Mouse (Mus musculus) cerebellum, postnatal 25 days (tissue): ENCODE results near the gene Gapdhs.
A peak's percentile ranks its signal among the peaks of the same experiment; 100 is the strongest.
"Not testable (repeated sequence)": the region's sequence is repeated elsewhere in the genome, so short reads cannot be mapped to it uniquely, and the experiment has no call there.

Experiments used
- DNase-seq, 2 experiments: peaks; one replicate each; pipeline ENCODE4 v3.0.0; 2021; ENCODE audit warnings: mixed read lengths in 2 of 2

The Gapdhs gene

DNA sequence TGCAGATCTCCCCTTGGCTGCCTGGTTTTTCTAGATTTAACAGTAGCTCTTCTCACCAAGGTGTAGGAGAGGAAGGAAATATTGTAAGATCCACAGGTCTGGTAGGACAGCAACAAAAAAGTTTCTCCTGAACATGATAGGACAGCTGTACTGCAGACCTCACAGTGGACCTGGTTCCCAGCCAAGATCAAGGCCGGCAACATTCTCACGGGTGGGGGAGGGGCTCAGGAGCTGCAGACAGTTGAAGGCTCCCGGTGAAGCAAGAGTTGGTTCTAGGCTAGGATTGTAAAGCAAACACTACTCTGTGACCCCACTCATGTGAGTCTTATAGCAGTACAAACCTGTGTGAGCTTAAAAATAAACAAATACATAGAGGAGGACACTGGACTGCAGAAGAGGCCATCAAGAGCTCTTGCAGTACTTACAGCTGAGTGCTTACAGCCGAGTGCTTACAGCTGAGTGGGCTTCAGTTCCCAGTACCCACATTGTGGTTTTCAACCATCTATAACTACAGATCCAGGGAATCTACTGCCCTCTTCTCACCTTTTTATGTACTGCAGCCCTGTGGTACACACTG lies 629 bp upstream of the Gapdhs start:
- no peak for DNase-seq

- not testable (repeated sequence) for DNase-seq
Observed at GRCm38 (mm10) chr7:30742570-30742969, 911 bp downstream of the Gapdhs start.

DNA sequence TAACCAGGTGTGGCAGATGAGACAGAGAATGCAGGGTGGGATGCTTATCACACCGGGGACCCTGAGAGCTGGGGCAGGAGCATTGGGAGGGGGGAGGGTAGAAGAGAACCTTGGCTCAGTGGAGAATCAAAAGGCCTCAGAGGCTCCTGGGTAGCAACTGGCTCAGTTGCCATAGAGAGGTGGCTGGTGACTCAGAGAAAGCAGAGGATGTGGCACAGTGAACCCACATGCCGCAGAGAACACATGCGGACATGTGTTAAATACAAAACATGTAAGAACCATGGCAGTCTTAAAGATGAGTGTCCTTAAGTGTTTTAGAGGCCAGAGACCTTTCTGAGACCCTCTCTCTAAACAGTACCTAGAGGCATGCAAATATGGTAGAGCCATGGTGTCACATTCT lies 7.3 kb downstream of the Gapdhs start:
- no peak for DNase-seq

DNA sequence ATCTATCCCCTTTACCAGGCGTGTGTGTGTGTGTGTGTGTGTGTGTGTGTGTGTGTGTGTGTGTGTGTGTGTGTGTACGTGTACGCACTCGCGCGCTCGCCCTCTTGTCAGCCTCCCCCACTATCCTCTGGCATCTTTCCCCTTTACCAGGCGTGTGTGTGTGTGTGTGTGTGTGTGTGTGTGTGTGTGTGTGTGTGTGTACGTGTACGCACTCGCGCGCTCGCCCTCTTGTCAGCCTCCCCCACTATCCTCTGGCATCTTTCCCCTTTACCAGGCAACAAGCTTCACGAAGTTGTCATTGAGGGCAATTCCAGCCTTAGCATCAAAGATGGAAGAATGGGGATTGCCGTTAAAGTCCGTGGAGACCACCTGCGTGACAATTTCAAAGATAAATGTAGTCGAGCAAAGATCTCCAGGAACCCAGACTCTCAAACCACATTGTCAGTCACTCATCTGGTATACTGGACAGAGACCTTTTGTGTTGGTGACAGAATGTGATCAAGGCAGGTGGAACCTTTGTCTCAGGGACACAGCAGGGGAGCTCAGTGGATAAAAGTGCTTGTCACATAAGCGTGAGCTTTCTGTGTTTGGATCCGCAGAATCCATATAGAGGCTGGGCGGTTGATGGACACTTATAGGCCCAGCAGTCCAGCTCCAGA lies 13.3 kb downstream of the Gapdhs start:
- DNase-seq = peak; percentile 27 to 39

DNA sequence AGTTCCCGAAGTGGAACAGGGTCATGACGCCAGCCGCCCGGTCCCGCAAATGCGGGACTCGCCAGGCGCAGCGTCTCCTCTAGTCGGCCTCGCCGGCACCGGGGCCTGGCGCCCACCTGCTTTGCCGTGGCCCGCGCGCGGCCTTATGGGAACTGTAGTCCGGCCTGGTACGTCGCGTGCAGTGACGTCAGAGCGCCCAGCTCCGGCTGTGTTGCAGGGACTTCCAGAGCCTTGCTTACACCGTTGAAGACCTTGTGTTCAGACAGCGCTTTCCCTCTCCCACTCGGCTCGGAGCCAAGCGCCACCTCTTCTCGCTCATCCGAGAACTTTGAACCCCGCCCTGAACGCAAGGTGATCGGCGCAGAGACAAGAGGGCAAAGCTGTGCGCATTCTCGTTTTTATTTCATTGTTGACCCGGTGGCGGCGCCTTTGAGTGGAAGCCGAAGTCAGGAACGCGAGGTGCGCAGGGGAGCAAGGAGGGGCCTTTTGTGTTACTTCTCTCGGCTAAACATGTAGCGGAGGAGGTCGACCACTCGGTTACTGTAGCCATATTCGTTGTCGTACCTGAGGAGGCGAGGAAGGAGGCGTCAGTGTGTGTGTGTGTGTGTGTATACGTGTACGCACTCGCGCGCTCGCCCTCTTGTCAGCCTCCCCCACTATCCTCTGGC lies 14.0 kb downstream of the Gapdhs start, which contains the start of gene Tmem147:
TSS of gene Tmem147 (minus strand) at position 145 of the 668 bp plus-strand sequence.
- peak; percentile 99 for DNase-seq

DNA sequence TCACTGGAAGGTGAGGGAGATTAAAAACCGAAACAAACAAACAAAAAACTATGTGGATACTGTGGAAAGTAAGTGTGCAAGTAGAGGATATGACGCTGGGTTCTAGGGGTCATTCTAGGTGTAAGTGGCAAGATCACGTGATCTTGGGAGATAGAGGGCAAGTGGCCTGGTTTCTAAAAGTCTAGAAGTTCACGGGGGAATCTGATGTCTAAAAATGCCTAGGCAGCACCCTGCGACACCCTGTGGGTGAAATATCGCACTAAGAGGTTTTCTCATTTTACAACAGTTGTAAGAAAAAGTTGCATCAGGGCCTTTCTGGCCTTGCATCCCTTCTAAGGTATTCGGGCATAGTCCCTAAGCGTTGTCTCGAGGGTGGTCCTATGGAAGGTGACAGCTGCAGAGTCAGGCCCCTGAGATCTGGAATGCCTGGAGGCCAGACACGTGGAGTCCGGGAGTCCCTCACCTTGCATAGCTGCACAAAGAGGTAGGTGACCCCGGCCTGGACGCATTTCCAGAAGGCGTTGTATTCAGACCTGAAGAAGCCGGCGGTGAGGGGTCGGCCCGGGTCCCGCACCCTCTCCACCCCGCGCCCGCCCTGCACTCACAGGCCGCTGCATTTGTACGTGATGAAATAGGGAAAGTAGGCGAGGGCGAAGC lies 14.6 kb downstream of the Gapdhs start:
- no peak for DNase-seq

GRCm38 (mm10) chr7:30728214-30728613 lies 15.3 kb downstream of the Gapdhs start:
- no peak for DNase-seq

DNA sequence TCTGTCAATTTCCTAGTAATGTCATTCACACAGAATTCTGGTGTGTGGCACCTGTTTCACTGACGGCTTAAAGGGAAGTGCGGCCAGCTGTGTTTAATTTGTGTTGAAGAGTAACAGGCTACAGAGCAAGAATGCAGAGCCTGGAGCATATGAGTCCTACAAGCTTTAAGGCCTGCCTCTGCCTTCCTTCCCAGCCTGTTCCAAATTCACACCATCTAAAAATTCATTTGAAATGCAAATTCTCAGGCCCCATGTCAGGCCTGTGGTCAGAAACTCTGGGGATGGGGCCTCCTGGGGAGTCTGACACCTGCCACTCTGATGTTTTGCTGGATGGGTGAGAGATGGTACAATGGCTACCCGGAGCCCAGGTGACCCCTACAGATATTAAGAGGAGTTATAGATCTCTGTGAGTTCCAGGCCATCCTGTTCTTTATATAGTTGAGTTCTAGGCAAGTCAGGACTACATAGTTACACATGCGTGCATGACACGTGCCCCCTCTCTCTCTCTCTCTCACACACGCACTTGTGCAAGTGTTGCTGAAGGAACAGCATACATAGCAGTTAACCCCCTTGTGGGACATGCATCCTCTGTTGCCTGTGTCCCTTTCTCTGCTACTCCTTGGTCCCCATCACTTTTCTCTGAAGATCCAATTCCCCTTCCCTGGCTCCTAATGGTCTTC lies 20.1 kb downstream of the Gapdhs start:
- no peak for DNase-seq

GRCm38 (mm10) chr7:30721286-30721685 lies 22.2 kb downstream of the Gapdhs start:
- DNase-seq = peak in 1 of 2 experiments; percentile 59

- no peak for DNase-seq
Observed at GRCm38 (mm10) chr7:30719669-30720068, 23.8 kb downstream of the Gapdhs start.

DNA sequence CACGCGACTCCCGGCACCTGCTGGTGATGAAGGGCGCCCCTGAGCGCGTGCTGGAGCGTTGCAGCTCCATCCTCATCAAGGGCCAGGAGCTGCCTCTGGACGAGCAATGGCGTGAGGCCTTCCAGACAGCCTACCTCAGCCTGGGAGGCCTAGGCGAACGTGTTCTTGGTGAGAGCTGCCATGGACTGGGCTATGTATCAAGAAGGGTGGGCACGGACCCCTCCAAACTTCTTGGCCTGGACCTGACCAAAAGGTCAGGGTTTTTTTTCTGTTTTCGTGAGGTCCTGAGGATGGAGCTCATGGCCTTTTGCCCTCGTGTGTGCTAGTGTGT lies 25.8 kb downstream of the Gapdhs start:
- no peak for DNase-seq

GRCm38 (mm10) chr7:30717006-30717715 lies 26.3 kb downstream of the Gapdhs start:
- DNase-seq = peak; percentile 22 to 44

DNA sequence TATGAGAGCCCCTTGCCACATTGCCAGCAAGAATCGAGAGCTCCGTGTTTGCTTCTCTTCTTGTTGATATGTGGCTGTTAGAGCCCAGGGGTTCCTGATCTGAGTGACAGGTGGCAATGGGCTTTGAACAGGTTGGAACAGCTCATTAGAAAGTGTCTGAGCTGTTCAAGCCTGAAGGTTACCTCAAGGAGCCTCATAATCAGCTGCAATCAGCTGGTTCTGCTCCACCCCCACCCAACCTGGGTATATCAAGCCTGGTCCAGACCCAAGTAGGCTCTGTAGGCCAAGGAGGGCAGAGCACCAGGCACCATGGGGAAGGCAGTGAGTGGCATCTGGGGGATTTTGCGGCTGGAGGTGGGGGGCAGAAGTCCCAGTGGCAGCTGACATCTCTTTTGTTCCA lies 31.5 kb downstream of the Gapdhs start, which contains the start of gene Atp4a:
TSS of gene Atp4a (plus strand) at position 268 of the 400 bp plus-strand sequence.
- DNase-seq = no peak

GRCm38 (mm10) chr7:30707441-30707840 lies 36.0 kb downstream of the Gapdhs start:
- no peak for DNase-seq

GRCm38 (mm10) chr7:30706214-30706882 lies 37.1 kb downstream of the Gapdhs start:
- DNase-seq = no peak

DNA sequence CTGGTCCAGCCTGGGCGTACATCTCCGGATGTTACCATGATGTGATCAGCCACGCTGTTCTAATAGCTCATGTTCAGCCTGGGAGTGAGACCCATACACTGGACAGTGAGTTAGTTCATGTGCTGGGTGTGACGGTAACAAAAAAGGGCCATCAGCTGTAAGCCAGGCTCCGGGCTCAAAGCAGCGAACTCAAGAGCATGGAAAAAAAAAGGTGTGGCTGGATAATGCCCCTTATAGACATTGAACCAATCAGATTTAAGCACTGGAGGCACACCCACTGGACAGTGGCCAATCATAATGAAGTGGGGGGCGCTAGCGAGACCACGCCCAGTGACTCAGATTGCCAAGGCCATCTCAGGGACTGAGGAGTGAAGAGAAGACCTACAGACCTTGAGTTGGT lies 44.9 kb downstream of the Gapdhs start, which contains the start of gene 2200002J24Rik:
TSS of gene 2200002J24Rik (plus strand) at position 338 of the 400 bp plus-strand sequence.
- no peak for DNase-seq

DNA sequence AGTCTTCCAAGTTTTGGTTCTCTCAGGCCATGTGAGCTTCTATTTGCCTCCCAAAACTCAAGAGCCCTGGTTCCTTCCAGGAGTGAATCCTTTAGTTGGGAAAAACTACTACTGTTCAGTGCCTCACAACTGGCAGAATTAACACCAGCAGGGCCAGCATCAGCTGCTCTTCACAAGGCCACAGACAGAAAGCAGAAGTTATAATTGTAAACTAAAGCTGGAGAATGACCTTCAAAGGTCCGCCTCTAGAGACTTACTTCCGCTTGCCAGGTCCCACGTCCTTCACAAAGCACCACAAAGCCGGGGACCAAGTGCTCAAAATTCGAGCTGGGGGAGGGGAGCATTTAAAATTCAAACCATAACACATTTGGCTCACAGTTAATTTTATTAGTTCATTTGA lies 45.4 kb downstream of the Gapdhs start:
- DNase-seq = no peak

GRCm38 (mm10) chr7:30688325-30688724 lies 55.2 kb downstream of the Gapdhs start:
- no peak for DNase-seq

- no peak for DNase-seq
Observed at GRCm38 (mm10) chr7:30683425-30683824, 60.1 kb downstream of the Gapdhs start.

DNA sequence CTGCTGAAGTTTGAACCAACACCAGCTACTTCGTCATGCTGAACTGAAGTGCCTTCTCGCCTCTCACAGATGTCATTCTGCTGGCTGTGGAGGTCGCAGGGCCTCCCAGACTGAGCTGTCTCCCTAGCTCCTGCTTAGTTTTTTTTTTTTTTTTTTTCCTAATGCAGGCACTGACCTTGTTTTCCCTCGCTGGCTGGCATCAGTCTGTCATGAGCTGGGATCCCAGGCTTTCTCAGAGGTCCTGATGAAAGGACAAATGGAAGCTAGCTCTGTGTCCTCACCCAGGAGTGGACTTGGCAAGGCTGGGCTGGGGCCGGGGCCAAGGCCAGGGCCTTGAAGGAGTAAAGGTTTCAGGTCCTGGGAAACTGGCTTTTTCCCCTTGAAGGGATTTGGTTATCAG lies 61.6 kb downstream of the Gapdhs start:
- DNase-seq = no peak
